Comparison of ENCODE assay signal across 8 mouse cellular contexts in genomic region chr10:53596677-53597120, GRCm38 (mm10). TPM values are rescaled to one million over a fixed set of nuclear protein-coding genes. Genes with fewer than 3 reads are reported as not detected.
DNase-seq lines count a peak whose midpoint lies in the region; ATAC-seq lines count a peak whose summit lies in the region.

Gene Asf1a, plus strand, starts transcription at chr10:53596757.

- peak; percentile 95 for DNase-seq in adipocyte (ENCODE audit: low spot score)
- peak; percentile 96 for DNase-seq in embryo, embryonic 10 days (ENCODE audit: low spot score)
- peak; percentile 92 for DNase-seq in gastrocnemius, postnatal 10 days
- peak; percentile 97 for DNase-seq in induced T-regulatory cell, adult 2 months (ENCODE audit: low read depth)
- peak; percentile 94 to 97 for DNase-seq in left cerebral cortex, adult 9 months (ENCODE audit: low spot score in 2 of 2)
- DNase-seq in right cerebral cortex, postnatal 14 days = peak; percentile 95
- peak; percentile 94 to 98 for DNase-seq in urinary bladder, postnatal 36 days (ENCODE audit: low spot score in 2 of 2)

- ATAC-seq in megakaryocyte progenitor cell, adult 5-6 weeks (replicated peaks; ENCODE audit: poor library complexity) = peak; percentile 83

RNA-seq across cellular contexts. Expression of gene Asf1a, which starts in this region (rescaled TPM):
- 10 to 100 TPM; 26.0 to 27.3 TPM for total RNA-seq in gastrocnemius, postnatal 10 days (2021)
- 116 and 118 TPM in 2 replicates for total RNA-seq in megakaryocyte progenitor cell, adult 5-6 weeks (2015)
- 80.2 and 104 TPM in 2 replicates for total RNA-seq in megakaryocyte progenitor cell, adult 5-6 weeks (2017)

Comparison
In these comparisons a context has a peak if more than half of its experiments do, and no peak if none do; other contexts are left out.
1. Peak in every context shown above with its lines: DNase-seq and ATAC-seq.